Mouse (Mus musculus): Measurements from ENCODE around the gene Gan.

DNA sequence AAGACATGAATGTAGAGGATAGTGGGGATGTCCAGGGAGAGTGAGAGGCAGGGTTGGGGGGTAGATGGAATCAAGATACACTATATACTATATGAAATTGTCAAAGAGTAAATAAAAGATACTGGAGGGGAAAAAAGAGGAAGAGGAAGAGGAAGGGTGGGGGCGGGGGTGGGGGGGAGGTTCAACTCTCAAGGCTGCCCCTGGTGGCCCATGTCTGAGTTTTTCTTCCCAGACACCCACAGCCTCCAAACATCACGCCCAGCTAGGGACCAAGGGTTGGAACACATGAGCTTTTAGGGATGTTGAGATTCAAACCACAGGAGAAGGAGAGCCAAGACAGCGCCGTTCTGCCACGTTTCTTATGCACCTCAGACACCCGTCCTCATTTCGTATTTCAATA lies 75.3 kb downstream of the Gan start:
- TF ChIP-seq CHD2 (IDR thresholded peaks at IDR 0.05; ENCODE audit: low read depth, low read length): no peak
- no peak for TF ChIP-seq MAFK (IDR thresholded peaks at IDR 0.05; ENCODE audit: insufficient read depth, low read depth, low read length)
- TF ChIP-seq ZNF384 (IDR thresholded peaks at IDR 0.05; ENCODE audit: low read depth, low read length): no peak
- no peak for TF ChIP-seq HCFC1 (IDR thresholded peaks at IDR 0.05; ENCODE audit: borderline replicate concordance, insufficient read depth, low read length)
- TF ChIP-seq ZC3H11A (IDR thresholded peaks at IDR 0.05; ENCODE audit: borderline replicate concordance, low read depth, low read length): no peak
